Mouse (Mus musculus) urinary bladder, postnatal 25 days (tissue): Measurements from ENCODE around the gene Hoxa5.

Experiments used
- DNase-seq: peaks from one replicate; pipeline ENCODE4 v3.0.0; 2022; ENCODE audit warnings: low spot score

Gene Hoxa5

GRCm38 (mm10) chr6:52240389-52241000, 36.1 kb upstream of the Hoxa5 start, which contains the start of gene Hoxa10:
Gene Hoxa10 (minus strand): TSS chr6:52240854.
- DNase-seq: peak; percentile 89

GRCm38 (mm10) chr6:52239625-52240388, 35.4 kb upstream of the Hoxa5 start:
- no peak for DNase-seq

- no peak for DNase-seq
Measured at GRCm38 (mm10) chr6:52238976-52239375, 34.6 kb upstream of the Hoxa5 start.

GRCm38 (mm10) chr6:52238155-52238545, 33.8 kb upstream of the Hoxa5 start:
- no peak for DNase-seq

- DNase-seq: no peak
Measured at GRCm38 (mm10) chr6:52237346-52238154, 33.2 kb upstream of the Hoxa5 start.

GRCm38 (mm10) chr6:52236806-52237205, 32.4 kb upstream of the Hoxa5 start:
- no peak for DNase-seq

- no peak for DNase-seq
Measured at GRCm38 (mm10) chr6:52235866-52236265, 31.5 kb upstream of the Hoxa5 start.

GRCm38 (mm10) chr6:52235267-52235666, 30.9 kb upstream of the Hoxa5 start:
- no peak for DNase-seq

- no peak for DNase-seq
Measured at GRCm38 (mm10) chr6:52234428-52235140, 30.2 kb upstream of the Hoxa5 start.

GRCm38 (mm10) chr6:52233546-52234427, 29.4 kb upstream of the Hoxa5 start:
- no peak for DNase-seq

GRCm38 (mm10) chr6:52232984-52233545, 28.7 kb upstream of the Hoxa5 start:
- no peak for DNase-seq

GRCm38 (mm10) chr6:52232568-52232965, 28.2 kb upstream of the Hoxa5 start:
- DNase-seq: no peak

GRCm38 (mm10) chr6:52231885-52232567, 27.6 kb upstream of the Hoxa5 start:
- no peak for DNase-seq

- no peak for DNase-seq
Measured at GRCm38 (mm10) chr6:52230516-52231165, 26.3 kb upstream of the Hoxa5 start, which contains the start of gene Hoxa9. Gene Hoxa9 (minus strand): TSS chr6:52231089.

- DNase-seq: no peak
Measured at GRCm38 (mm10) chr6:52229558-52230416, 25.4 kb upstream of the Hoxa5 start.

- DNase-seq: no peak
Measured at GRCm38 (mm10) chr6:52228475-52229465, 24.4 kb upstream of the Hoxa5 start.

GRCm38 (mm10) chr6:52227470-52228222, 23.3 kb upstream of the Hoxa5 start:
- no peak for DNase-seq
